Mouse (Mus musculus) ovary, postnatal 36 days (tissue): ENCODE results near the gene Olfr639.
"Not testable (repeated sequence)": the region's sequence is repeated elsewhere in the genome, so short reads cannot be mapped to it uniquely, and the experiment has no call there.

ENCODE experiments used
- DNase-seq: peaks from one replicate; pipeline ENCODE4 v3.0.0; 2022; ENCODE audit warnings: low spot score, mixed read lengths

The Olfr639 gene

GRCm38 (mm10) chr7:104017203-104017602 is at the start of gene Olfr639:
Gene Olfr639 (minus strand): TSS chr7:104017303.
- no peak for DNase-seq

DNA sequence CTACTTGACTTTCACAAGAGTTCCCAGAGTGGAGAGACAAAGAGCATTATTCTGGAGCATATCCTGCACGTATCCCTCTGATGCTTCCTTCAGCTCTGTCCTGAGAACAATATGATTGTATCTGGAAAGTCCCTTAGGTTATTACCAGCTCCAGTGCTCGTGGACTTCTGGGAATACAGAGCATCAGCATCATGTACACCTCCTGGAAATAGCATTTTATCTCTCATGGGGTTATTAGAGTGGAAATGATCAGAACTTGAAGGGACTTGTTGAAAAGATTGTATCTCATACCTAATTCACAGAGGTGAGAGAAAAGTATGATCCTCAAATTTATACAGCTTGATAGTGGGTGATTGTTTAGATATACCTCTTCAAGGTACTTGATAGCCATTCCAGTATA is 44.2 kb upstream of the Olfr639 start, which contains the start of gene 4930516K23Rik:
TSS of gene 4930516K23Rik (minus strand) at position 101 of the 400 bp plus-strand sequence.
- no peak for DNase-seq

DNA sequence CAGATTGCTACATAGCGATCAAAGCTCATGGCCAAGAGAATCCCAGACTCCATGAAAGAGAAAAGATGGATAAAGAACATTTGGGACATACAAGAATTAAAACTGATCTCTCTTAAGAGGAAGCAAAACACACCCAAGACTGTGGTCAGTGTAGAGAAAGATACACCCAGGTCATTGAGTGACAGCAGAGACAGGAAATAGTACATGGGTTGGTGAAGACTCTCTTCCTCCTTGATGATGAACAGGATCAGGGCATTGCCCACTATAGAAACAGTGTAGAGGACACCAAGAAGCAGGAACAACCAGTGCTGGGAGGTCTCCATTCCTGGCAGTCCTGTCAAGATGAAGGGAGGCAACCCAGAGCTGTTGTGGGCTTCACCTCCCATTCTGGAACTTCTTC is 42.1 kb upstream of the Olfr639 start:
- DNase-seq: no peak

- DNase-seq: no peak
Measured at GRCm38 (mm10) chr7:104052566-104052965, 35.5 kb upstream of the Olfr639 start, which contains the start of gene Olfr642. Gene Olfr642 (minus strand): TSS chr7:104052666.

DNA sequence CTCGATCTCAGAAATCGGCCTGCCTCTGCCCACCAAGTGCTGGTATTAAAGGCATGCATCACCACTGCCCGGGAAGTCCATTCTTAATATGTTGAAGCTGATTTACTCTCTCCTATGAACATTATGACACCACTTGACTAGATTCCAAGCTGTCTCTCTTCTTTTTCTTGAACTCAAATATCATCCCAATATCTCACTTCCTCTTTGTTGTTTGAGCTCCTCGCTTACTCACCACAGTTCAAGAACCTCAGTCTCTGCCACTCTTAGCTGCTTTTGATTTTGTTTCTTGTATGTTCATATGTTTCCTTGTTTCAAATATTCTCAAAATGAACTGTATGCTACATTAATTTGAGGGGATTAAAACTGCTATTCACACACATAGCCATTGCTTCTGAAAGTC is 33.6 kb upstream of the Olfr639 start:
- DNase-seq: no peak

GRCm38 (mm10) chr7:104035145-104035544 is 18.0 kb upstream of the Olfr639 start, which contains the start of gene Olfr641:
Gene Olfr641 (plus strand): TSS chr7:104035445.
- DNase-seq: no peak

DNA sequence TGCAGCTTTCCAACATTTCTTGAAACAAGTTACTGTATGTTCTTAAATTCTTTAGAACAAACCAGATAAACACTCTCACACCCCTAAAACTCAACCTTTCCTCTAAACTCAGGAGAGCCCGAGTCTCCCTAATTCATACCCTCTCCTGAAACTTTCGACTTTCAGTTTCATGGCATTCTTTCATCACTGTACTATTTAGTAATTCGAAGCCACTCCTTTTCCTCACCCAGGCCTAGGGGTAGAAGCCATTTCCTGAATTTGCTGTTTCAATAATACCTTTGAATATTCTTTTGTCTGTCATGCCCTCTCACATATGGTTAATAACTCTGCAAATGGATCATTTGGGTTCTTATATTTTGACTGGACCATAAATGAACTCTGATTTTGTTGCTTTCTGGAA is 9.9 kb upstream of the Olfr639 start:
- DNase-seq: no peak

- DNase-seq: no peak
Measured at GRCm38 (mm10) chr7:104025473-104025872, 8.4 kb upstream of the Olfr639 start, which contains the start of gene Olfr640. Gene Olfr640 (minus strand): TSS chr7:104025573.

DNA sequence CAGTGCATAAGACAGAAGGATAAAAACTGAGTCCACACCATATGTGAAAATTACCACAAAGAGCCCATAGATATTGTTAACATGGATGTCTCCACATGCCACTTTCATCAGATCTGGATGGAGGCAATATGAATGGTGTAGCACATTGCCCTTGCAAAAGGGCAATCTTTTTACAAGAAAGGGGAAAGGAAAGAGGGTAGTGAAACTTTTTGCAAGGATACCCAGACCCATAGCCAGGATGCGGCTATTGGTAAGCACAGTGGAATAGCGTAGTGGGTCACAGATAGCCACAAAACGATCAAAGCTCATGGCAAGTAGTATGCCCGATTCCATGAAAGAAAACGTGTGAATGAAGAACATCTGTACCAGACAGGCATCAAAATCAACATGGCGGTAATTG is 4.5 kb upstream of the Olfr639 start:
- no peak for DNase-seq

DNA sequence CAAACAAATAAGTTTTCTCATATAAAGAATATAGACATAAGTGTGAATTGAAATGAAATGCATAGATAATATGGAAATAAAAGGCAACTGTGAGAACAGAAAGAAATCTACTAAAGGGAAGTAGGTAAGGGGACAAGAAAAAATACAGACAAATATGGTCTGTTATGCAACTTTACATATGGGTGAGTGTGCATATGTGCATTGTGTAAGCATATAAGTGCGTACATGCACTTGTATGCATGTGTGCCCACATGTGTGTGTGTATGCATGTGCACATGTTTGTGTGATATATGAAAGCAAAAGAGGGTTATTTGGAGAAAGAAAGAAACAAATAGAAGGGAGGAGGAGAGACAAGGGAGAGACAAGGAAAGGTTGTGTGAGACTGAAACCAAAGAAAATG is 1.9 kb upstream of the Olfr639 start:
- no peak for DNase-seq

GRCm38 (mm10) chr7:103999124-103999523 is 18.0 kb downstream of the Olfr639 start:
- no peak for DNase-seq

- DNase-seq: no peak
Measured at GRCm38 (mm10) chr7:103998446-103998845, 18.7 kb downstream of the Olfr639 start, which contains the start of gene Olfr638. Gene Olfr638 (plus strand): TSS chr7:103998746.

DNA sequence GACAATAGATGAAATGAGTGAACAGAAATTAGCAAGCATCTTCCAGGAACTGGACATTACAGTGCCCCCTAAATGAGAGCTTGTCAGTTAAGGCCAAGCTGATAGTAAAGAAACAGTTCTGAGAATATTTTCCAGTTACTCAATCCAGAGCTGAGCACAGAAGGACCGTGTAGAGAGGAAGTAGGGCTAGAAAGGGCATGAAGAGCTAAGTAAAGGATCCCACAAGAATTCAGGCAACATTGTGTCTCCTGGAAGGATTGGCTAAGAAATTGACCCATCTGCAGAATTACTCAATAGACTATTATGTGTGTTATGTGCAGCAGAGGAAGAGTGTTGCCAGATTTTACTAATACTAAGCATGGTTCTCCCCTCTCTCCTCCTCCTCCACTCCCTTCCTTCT is 45.3 kb downstream of the Olfr639 start:
- DNase-seq: no peak

- DNase-seq: no peak
Measured at GRCm38 (mm10) chr7:103970852-103971251, 46.3 kb downstream of the Olfr639 start, which contains the start of gene Olfr635. Gene Olfr635 (plus strand): TSS chr7:103971152.

GRCm38 (mm10) chr7:103966873-103967272 is 50.2 kb downstream of the Olfr639 start:
- not testable (repeated sequence) for DNase-seq
